Mouse (Mus musculus): ENCODE results near the gene Golph3l.
"Not testable (repeated sequence)": the region's sequence is repeated elsewhere in the genome, so short reads cannot be mapped to it uniquely, and the experiment has no call there.

Gene Golph3l

DNA sequence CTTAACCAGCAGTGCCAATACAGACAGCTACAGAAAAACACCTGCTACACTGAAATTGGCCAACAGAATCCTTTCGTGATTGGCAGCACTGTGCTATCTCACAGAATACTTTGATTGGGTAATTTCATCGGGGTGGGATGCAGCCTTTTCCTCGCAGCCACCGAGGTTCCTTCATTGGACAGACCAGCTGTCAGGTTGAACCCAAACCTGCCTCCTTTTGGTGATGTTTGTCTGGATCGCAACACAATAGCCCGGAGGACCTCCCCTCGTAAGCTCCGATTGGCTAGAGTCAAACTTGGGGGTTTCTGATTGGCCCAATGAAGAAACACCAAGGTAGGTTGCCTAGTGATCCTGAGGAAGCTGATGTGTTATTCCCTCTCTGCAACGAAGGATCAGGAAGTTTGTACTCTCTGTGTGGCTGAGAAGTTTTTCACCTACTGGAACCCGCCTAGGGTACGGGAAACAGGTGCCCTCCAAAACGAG lies at the start of gene Golph3l:
TSS of gene Golph3l (plus strand) at position 331 of the 483 bp plus-strand sequence.
- in situ Hi-C loops (cut with MboI) = no loop called here

DNA sequence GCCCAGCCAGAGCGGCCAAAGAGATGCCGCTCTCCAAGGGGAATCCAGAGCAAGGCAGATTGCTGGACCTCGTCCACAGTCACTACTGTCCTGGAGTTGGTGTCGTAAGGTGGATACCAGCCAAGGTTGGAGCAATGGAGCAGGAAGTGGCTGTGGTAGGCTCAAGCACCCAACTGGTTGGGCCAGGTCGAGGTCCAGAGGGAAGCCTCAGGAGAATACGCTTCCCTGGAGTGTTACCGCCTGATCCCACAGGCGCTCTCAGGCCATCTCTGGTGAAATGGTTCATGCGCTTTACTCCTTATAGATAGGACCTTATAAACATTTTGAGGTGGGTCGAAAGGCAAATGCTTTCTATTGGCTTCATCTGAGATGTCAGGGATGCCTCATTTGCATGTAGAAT lies 49.8 kb upstream of the Golph3l start:
- in situ Hi-C loops (cut with MboI) = no loop called here

- in situ Hi-C loops (cut with MboI) = no loop called here
Measured at GRCm38 (mm10) chr3:95539837-95540236, 48.9 kb upstream of the Golph3l start.

DNA sequence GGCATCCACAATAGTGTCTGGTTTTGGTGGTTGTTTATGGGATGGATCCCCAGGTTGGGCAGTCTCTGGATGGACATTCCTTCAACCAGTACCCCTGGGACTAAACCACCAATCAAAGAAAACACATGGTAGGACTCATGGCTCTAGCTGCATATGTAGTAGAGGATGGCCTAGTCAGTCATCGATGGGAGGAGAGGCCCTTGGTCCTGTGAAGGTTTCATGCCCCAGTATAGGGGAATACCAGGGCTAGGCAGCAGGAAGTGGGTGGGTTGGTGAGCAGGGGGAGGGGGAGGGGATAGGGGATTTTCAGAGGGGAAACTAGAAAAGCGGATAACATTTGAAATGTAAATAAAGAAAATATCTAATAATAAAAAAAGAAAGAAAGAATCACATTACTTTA lies 47.5 kb upstream of the Golph3l start:
- in situ Hi-C loops (cut with MboI) = not testable (repeated sequence)

GRCm38 (mm10) chr3:95542171-95542570 lies 46.6 kb upstream of the Golph3l start:
- in situ Hi-C loops (cut with MboI) = no loop called here

- in situ Hi-C loops (cut with MboI) = no loop called here
Measured at GRCm38 (mm10) chr3:95542981-95543380, 45.8 kb upstream of the Golph3l start.

DNA sequence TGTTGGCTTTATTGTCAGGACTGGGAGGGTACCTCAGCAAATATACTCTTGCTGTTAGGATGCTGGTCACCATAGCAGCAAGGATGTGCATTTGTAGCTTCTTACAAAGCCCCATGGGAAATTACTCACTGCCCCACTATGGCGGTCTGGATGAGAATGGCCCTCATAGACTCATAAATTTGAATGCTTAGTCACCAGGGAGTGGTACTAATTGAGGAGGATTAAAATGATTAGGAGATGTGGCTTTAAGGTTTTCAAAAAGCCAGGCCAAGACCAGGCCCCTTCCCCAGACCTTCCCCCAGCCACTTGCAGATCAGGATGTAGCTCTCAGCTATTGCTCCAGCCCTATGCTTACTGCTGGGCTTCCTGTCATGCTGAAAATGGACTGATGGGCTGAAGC lies 38.6 kb upstream of the Golph3l start:
- in situ Hi-C loops (cut with MboI) = no loop called here

GRCm38 (mm10) chr3:95553986-95554385 lies 34.7 kb upstream of the Golph3l start:
- in situ Hi-C loops (cut with MboI) = no loop called here

- in situ Hi-C loops (cut with MboI) = no loop called here
Measured at GRCm38 (mm10) chr3:95559437-95559836, 29.3 kb upstream of the Golph3l start, which contains the start of gene Hormad1. Hormad1 (plus strand) TSS chr3:95559677.

DNA sequence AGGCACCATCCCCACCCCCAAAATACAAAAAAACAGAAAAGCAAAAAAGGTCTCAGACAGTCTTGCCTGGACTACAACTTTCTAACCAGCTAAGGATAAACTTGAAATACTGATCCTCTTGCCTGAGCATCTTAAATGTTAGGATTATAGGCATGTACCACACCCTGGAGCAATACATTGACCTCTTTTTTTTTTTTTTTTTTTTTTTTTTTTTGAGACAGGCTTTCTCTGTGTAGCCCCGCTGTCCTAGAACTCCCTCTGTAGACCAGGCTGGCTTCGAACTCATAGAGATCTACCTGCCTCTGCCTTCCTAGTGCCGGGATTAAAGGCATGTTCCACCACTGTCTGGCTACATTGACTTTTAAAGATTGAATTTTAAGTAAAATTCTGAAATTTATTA lies 28.0 kb upstream of the Golph3l start:
- in situ Hi-C loops (cut with MboI) = no loop called here

- in situ Hi-C loops (cut with MboI) = no loop called here
Measured at GRCm38 (mm10) chr3:95561826-95562225, 26.9 kb upstream of the Golph3l start.

- in situ Hi-C loops (cut with MboI) = no loop called here
Measured at GRCm38 (mm10) chr3:95569585-95569984, 19.1 kb upstream of the Golph3l start.

DNA sequence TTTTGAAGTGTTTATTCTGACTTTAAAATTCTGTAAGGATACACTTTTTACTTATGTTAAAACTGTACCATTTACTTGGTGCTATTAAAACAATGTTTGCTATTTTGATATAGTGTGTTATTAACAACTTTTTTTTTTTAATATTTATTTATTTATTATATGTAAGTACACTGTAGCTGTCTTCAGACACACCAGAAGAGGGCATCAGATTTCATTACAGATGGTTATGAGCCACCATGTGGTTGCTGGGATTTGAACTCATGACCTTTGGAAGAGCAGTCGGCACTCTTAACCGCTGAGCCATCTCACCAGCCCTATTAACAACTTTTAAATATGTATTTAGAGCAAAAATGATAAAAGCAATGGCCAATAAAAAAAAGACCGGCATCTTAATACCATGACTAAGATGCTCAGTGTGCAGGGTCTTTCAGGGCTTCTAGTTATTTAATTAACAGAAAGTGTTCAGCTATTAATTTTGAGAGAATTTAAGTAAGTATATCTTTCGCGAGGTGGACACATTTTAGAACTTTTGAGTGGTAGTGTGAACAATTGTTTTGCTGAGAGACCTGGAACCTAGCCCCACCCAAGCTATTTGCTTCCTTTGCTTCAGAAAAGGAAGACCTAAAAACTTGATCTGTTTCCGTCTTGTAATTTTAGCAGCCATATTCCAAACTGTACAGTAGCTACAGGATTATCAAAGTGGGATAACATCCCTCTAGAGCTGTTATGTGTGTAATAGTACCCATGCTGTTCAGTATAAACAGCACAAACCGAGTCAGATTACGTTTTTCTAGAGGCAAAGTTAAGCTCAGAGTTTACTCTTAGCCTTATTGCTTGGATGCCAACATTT lies 755 bp upstream of the Golph3l start:
- in situ Hi-C loops (cut with MboI) = no loop called here

DNA sequence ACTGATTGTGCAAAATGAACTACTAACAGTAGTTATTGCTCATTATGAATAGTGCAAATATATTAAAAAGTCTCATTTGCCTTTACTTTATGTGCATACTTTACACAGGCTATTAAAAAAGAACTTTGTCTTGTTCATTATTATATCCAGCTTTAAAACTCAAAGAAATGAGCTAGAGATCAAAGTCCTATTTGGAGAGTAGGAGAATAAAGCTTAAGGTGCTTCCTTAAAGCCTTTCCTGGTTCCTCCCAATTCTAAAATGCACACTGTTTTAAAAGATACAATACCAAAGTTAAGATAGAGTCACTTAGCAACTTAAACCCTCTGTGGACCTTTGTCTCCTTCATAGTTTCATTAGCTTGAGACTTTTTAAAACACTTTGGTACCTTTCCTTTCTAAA lies 10.0 kb downstream of the Golph3l start:
- in situ Hi-C loops (cut with MboI) = no loop called here

DNA sequence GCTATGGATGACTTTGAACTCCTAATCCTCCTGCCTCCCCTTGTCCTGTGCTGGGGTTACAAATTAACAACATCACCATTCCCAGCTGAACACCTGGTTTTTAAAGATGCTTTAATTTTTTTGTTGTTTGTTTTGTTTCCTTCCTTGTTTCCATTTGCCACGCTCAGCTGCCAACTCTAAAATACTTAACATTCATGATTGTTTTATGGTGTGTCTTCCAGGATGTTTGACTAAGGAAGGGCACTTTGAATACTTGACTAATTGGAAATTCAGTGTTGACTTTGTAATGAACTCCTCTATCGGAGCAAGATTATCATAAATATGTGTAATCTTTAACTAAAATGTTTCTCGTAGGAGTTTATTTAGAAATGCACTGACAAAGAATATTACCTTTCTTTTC lies 12.6 kb downstream of the Golph3l start:
- in situ Hi-C loops (cut with MboI) = no loop called here

DNA sequence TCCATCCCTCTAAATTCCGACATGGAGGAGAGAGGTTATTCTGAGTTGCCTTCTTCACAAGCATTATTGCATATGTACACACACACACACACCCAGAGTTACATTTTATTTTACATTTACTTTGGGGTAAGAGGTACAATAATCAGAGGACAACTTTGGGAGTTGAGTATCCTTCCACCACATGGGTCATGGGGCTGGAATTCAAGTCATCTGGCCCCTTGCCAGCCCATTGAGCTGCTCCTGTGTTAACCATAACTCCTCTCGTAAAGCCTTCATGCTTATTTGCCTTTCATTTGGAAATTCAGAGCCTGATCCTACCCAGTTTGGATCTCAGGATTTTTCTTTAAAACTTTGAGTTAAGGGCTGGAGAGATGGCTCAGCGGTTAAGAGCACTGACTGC lies 17.4 kb downstream of the Golph3l start:
- in situ Hi-C loops (cut with MboI) = no loop called here

DNA sequence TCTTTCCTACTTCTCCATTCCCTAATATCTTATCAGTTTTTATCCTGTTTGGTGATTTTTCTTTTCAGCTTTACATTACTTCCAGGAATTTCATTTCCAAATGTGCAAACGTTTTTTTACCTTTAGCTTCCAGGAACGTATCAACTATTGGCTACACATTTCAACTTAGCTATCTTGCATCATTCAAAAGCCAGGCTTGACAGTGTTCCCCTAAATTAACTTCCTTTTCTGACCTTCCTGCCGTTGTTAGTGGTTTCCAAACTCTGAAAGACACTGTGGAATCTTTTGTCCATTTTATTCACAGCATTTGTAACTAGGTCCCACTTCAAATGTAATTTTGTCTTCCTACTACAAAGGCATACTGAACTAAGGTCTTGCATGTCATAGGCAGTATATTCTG lies 20.5 kb downstream of the Golph3l start:
- in situ Hi-C loops (cut with MboI) = no loop called here

DNA sequence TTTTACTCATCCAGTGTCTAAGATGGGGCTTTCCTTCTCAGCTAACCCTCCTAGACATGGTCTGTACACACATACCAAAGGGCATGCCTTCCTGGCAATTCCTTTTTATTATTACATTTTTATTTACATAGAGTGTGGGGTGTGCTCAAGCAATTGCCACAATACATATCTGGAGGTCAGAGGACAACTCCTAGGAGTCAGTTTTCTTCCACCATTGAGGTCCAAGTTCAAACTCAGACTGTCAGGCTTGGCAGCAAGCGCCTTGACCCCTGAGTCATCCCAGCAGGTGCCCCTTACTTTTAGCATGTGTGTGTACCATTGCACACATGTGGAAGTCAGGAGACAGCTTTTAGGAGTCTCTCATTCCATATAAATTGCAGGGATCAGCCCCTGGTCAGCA lies 25.3 kb downstream of the Golph3l start:
- in situ Hi-C loops (cut with MboI) = no loop called here

DNA sequence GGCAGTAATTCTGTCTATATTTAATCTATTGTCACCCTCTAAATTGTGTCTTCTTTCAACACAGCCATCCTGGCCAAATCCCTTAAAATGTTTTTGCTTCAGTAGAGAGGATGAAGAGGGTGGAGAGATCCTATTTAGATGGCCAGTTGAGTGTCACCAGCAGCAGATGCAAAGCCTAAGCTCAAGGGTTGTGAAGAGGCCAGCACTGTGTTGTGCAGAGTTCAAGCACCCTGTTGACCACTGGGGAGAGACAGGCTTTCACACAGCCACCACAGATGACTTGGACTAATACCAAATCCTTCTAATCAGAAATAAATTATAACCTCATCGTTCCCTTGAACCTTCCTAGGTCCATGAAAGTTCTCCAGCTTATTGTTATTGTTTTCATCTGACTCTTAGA lies 29.8 kb downstream of the Golph3l start:
- in situ Hi-C loops (cut with MboI) = no loop called here

DNA sequence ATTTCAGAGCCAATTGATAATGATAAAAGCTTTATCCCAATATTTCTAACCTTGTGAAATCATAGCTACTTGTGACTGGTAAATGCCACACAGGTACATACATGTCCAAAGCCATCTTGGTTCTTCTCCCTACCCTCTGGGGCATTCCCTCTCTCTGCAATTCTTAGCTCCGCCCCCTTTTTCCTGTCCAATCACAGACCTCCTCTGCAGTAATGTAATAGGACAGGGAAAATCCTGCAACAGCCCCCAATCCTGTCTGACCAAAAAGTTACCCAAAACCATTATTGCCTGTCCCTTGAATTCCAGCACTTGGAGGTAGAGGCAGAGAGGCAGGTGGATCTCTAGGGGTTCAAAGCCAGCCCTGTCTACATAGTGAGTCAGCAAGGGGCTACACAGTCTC lies 32.5 kb downstream of the Golph3l start:
- in situ Hi-C loops (cut with MboI) = no loop called here

- in situ Hi-C loops (cut with MboI) = not testable (repeated sequence)
Measured at GRCm38 (mm10) chr3:95622421-95622820, 33.7 kb downstream of the Golph3l start.

DNA sequence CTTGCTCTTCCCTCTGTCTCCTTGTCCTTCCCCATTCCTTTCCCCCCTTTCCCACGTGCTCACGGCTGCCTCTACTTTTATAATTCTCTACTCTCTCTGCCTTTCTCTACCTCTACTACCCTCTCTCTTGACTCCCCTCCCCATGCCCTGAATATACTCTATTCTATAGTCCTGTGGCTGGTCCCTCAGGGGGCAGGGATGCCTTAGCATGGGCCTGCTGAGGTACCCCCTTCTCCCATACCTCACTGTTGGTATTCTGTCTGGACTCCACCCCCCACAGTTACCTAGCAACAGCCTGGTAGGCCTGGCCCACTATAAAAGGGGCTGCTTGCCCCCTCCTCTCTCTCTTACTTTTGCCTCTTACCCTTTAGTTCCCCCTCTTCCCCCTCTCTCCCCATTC lies 34.8 kb downstream of the Golph3l start:
- in situ Hi-C loops (cut with MboI) = no loop called here

- in situ Hi-C loops (cut with MboI) = not testable (repeated sequence)
Measured at GRCm38 (mm10) chr3:95623991-95624515, 35.3 kb downstream of the Golph3l start.

All from mature B cell (primary cell).